Mouse (Mus musculus): Measurements from ENCODE around the gene C1qtnf1.

Gene C1qtnf1

DNA sequence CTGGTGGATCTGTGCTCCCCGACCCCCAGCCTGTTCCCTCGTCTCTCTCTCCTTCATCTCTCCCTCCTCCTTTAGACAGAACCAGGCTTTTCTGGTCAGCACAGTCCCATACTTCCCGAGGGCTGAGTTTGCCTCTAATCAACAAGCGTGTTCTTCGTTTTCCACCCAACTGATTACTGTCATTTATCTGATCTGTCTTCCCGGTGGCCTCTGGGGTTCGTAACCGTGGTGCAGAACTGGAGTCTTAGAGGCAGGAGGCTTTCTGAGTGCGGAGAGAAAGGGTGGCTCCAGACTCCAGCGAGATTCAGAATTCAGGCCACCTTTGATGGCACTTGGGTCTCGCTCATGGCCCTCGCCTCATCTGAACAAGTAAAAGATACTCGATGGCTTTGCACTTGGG lies 6.1 kb downstream of the C1qtnf1 start:
- no peak for DNase-seq (ENCODE audit: low read depth, low spot score)

DNA sequence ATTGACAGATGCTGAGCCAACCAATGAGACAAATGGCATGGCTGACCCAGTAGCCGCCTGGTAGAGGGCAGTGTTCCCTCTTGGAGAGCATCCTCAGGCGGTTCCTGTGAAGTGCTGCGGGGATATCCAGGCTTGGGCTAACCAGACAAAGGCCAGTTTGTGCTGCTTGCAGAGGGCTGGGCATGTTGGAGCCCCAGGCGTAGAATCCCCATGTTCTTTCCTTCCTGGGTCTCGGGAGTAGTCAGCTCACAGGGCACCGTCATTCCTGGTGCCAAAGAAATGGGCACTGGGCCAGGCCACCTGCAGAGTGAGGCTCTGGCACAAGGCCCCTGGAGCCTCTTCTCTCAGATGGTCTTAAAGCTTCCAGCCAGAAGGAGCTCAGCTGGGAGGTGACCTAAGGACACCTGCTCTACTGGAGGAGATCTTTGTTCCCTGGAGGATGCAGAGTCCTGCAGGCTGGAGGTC lies 8.5 kb downstream of the C1qtnf1 start:
- DNase-seq (ENCODE audit: low read depth, low spot score), result peak; percentile 48

DNA sequence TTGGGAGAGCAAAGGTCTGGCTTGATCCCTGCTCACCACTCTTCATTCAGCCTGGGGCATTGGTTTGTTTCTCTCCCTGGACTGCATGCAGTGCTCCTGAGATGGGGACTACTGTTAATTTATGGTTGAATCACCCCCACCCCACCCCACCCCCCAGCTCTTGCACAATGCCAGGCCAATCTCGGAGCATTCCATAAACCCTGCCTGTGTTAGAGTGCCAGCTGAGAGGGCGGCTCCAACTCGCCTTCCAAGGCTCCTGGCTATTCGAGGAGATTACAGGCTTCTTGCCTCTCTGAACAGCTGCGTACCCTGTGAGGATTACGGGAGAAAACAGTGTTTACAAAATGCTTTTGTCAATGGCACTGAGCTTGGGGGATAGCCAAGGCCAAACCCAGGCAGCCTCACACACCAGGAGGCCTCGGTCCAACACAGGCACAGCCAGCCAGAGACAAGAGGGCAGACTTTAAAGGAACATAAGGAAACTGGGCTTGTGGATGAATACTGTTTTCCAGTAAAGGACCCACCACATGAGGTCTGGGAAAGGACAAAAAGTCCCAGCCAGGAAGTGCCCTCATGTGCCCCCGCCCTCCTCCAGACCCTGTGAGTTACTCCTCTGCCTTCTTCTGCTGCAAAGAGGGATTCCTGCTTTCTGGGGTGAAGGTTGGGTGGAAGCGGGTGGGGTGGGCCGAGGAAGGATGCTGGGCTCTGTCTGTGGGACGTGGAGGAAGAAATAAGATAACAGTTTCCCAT lies 10.8 kb downstream of the C1qtnf1 start:
- peak; percentile 45 for DNase-seq (ENCODE audit: low read depth, low spot score)

DNA sequence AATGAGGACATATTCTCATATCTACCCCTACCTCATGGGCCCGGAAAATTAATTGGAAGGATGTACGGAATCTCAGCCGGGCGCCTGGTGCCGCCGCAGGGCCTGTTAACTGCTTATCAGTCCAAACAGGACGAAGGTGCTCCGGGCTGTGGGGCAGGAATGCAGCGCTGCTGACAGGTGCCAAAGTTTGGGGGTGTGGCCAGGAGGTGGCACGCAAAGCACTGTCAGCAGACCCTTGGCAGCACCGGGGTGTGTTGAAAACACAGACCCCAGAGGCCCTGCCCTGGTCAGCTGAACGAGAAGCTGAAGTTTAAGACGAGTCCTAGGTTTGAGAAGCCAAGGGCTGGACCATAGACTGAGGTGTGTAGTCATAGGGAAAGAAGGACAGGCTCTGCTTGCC lies 14.7 kb downstream of the C1qtnf1 start:
- DNase-seq (ENCODE audit: low read depth, low spot score), result no peak

DNA sequence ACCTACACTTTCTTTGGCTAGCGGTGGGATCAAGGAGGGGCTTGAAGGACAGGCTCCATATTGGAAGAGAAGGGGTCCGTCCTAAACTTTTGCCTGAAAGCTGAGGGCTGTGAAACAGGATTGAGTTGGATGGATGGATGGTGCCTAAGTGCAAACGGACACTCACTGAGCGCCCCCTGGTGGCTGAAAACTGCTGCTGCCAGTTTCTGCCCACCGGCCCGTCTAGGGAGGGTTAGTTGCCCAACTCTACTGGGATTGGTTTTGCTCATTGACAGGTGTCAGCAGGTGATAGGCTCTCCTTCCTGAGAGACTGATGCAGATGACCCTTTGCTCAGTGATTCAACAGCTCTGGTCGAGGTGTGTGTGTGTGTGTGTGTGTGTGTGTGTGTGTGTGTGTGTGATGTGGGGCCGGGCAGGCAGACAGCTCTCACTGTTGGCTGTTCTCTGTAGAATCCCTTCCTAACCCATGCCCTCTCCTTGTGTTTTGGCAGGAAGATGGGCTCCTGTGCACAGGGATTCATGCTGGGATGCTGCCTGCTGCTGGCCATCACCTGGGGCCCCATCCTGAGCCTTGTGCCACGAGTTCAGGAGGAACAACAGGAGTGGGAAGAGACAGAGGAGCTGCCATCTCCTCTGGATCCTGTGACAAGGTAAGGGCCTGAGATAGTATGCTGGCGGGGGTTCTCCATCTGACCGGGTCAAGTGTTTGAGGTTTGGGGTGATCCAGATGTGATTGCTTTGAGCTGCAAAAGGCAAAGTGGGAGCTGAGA lies 15.4 kb downstream of the C1qtnf1 start:
- peak; percentile 67 for DNase-seq (ENCODE audit: low read depth, low spot score)

DNA sequence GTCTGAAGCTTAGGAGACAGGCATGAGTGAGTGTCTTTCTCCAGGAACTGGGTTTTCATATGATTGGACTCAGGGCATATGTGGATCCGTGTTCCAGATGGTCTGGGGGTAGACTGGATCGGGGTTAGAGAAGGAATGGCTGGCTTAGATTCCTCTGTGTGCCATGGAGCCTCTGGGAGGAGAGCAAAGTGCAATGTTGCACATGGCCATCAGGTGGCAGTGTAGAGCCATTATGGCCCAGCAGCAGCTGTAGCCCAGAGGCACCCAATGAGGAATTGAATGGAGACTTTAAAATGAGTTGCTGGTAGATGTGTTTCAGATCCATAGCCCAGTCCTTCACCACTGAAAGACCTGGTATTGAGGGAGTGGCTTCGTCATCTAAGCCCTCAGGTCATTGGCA lies 17.8 kb downstream of the C1qtnf1 start:
- peak; percentile 67 for DNase-seq (ENCODE audit: low read depth, low spot score)

GRCm38 (mm10) chr11:118447346-118447745 lies 19.3 kb downstream of the C1qtnf1 start:
- DNase-seq (ENCODE audit: low read depth, low spot score), result no peak

GRCm38 (mm10) chr11:118448385-118448784 lies 20.4 kb downstream of the C1qtnf1 start:
- no peak for DNase-seq (ENCODE audit: low read depth, low spot score)

DNA sequence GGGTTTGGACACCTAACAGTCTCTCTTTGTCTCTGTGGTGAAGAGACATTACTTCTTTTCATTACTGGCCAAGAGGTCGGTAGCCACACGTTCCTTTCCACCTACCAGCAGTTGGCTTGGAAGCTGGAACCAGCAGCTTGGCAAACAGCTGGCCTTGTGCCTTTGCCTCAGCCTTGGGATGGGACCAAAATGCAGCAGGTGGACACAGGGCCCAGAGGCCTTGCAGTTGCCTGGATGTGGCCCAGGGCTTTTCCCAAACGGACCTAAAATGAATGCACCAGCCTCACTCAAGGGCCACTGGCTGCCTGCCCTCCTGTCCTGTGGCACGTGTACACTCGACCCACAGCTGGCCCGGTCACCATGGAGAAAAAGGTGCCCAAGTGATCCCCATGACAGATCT lies 23.2 kb downstream of the C1qtnf1 start:
- no peak for DNase-seq (ENCODE audit: low read depth, low spot score)

DNA sequence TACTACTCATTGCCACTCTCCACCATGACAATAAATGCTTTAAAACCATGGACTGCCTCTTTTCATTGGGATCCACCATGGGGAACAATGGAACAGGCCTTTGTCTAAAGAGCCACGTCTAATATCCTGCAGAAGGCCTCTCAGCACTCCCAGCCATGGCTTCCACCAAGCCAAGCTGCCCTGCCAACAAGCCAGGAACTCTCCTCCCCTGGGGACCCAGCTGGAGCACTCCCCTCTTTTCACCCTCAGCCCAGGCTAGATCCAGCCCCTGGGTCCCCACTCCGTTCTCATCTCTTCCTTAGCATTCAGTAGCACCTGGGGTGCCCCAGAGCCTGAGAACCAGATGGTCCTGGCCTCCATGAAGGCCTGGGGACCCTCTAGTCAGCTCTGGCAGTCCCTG lies 25.0 kb downstream of the C1qtnf1 start:
- no peak for DNase-seq (ENCODE audit: low read depth, low spot score)

GRCm38 (mm10) chr11:118453886-118454671 lies 26.1 kb downstream of the C1qtnf1 start:
- no peak for DNase-seq (ENCODE audit: low read depth, low spot score)

DNA sequence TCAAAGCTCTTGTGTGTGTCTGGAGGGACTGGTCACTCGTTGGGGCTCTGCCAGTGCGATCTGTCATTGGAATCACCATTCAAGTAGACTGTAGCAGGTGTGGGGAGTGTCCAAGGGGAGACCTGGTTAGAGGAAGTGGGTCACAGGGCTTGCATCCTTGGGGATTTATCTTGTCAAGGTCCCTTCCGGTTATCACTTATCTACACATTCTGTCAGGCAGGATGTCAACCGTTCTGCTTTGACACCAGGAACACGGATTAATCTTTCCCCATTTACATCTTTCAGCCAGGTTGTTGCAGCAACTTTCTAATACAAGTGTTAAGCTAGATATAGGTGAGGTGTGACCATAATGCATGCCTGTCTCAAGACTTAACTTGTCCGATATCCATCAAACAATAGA lies 27.8 kb downstream of the C1qtnf1 start:
- no peak for DNase-seq (ENCODE audit: low read depth, low spot score)

- DNase-seq (ENCODE audit: low read depth, low spot score), result no peak
These were observed 28.9 kb downstream of the C1qtnf1 start for GRCm38 (mm10) chr11:118456937-118457336.

- no peak for DNase-seq (ENCODE audit: low read depth, low spot score)
These were observed 31.0 kb downstream of the C1qtnf1 start for GRCm38 (mm10) chr11:118459051-118459450.

DNA sequence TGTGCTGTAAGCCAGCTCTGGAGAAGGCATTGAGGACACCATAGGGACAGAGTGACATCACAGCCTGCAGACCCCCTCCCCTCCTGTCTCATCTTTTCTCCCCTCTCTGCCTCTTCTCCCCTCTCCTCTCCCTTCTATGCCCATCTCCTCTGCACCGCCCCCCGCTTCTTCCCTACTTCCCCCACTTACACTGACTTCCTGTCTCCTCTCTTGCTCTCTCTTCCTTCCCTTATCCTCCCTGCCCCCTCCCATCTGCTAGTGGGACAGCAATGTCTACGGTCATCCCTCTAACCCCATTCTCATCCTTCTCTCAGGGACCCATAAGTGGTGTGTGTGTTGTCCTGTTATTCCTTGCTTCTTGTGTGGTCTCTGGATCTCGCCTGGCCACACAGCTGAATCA lies 31.5 kb downstream of the C1qtnf1 start:
- DNase-seq (ENCODE audit: low read depth, low spot score), result no peak

DNA sequence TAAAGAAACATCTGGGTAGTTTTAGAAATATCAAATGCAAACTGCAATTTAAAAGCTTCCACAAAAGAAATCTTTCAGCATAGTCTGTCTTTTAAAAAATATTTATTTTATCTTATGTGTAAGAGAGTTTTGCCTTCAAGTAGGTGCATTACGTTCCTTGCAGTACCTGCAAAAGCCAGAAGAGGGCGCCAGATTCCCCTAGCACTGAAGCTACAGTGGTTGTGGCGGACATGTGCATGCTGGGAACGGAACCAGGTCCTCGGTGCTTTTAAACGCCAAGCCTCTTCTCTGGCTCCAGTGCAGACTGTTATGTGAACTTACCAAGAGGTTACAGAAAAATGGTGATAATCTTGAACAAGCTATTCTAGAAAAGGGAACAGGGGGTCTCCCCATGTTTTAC lies 32.3 kb downstream of the C1qtnf1 start:
- DNase-seq (ENCODE audit: low read depth, low spot score), result no peak

DNA sequence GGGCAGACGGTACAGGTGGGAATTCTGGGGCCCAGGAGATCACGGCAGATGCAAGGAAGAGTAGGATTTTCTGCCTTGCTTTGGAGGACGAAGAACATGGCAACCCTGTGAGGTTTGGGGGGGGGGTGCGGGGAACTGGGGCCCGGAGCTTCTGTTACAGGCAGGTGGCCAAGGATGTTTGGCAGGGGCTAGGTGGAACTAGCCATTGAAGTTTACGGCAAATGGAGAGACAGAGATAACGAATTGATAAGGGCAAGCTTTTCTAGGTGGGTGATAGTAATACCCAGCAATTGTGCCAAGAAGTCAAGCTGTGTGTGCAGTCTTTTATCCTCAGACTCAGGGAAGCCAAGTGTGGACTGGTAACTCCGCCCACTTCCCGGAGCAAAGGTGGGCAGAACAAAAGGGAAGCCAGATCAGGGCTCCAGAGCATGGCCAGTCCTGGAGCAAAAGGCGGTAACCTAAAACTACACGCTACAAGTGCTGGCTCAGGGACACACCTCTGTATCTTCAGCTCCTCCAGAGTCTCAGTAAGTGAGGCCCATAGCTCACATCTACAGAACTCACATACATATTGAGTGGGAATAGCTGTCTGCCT lies 39.5 kb downstream of the C1qtnf1 start:
- no peak for DNase-seq (ENCODE audit: low read depth, low spot score)

GRCm38 (mm10) chr11:118469509-118470160 lies 41.6 kb downstream of the C1qtnf1 start:
- DNase-seq (ENCODE audit: low read depth, low spot score), result no peak

- peak; percentile 39 for DNase-seq (ENCODE audit: low read depth, low spot score)
These were observed 42.4 kb downstream of the C1qtnf1 start for GRCm38 (mm10) chr11:118470234-118470966.

DNA sequence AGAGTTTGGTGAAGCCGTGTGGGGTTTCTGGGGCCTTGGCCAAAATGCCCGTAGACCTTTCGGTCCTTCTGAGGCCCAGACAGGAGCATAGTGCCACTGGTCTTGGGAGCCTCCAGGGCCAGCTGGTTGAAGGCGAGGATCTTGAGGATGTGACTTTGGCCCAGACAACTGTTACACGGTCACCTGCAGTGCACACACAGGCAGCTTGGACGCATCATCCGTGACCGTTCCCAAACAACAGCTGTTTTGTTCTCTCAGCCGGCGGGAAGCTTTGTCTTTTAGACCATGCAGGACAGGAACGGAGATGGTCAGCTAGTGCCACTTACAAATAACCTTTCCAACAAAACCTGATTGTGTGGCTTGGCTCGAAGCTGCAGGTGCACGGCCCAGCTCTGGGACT lies 43.7 kb downstream of the C1qtnf1 start:
- DNase-seq (ENCODE audit: low read depth, low spot score), result no peak

GRCm38 (mm10) chr11:118473161-118473560 lies 45.2 kb downstream of the C1qtnf1 start:
- no peak for DNase-seq (ENCODE audit: low read depth, low spot score)

Data from retina, postnatal 7 days (tissue).